Mouse (Mus musculus): ENCODE results near the gene Mroh2a. TPM values are rescaled to one million over a fixed set of nuclear protein-coding genes. Genes with fewer than 3 reads are reported as not detected.

Gene Mroh2a
- total RNA-seq, 2 experiments from 2014 or later = not detected

DNA sequence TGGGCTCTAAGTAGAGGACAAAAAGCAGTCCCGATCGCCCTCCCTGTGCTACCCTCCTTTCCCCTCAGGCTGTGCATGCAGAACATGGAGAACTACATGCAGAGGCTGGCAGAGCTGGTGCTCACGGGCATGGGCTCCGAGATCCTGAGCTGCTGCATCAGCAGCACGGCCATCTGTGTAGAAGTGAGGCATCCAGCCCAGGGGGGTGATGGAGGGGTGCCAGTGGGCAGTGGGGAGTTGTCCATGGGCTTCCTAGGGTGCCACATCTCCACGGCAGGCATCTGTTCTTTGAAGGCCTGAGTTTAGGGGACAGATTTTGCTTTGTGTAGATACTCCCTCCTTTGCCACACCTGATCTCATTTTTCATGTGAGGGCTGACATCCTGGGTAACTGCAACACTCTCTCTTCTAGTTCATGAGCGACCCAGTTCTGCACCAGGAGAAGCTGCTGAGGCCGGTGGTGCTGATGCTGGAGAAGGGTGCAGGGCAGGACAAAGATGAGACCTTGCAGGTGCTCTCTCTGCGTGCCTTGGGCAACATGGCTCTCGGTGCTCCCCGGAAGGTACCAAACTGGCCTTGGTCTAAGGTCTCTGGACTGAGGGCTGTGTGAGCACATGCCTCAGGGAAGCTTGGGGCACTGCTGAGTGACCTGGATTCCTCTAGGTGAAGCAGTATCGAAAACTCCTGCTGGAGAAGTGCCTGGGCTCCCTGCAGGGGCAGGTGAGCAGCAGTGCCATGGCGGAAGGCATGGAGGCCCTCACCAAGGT lies 29.4 kb downstream of the Mroh2a start:
- intact Hi-C loops (cut with DNase I) = no loop called here
- no peak for DNase-seq

DNA sequence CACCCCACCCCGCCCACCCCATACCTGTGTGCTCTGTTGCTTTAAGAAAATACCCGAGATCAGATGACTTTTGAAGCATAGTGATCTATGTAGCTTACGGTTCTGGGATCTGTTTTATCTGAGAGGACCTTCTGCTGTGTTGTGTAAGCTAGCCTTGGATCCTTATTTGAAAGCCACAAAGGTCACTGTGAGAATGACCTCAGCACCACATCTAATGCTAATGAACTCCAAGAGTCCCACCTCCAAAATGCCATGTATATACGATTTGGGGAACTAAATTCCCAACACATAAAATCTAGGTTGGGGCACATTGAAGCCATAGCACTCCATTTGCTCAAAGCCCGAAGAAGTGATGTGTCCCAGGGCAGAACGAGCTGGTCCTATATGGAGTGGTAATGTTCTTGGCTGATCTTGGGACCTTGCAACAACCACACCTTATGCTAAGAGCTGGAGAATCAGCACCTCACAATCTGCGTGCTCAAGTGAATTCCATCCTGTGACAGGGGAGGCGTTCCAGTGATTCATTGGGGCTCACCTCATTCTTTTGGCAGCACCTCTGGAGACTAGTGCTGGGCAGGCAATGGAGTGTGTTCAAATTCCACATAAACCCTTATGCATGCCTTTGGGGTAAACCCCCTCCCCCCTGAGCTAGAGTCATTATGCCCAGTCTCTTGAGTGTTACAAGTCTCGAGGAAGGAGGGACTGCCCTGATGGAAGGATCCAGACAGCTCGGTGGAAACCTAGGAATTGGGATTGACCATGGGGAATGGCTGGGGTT lies 30.3 kb downstream of the Mroh2a start:
- no peak for DNase-seq
- intact Hi-C loops (cut with DNase I) = no loop called here

DNA sequence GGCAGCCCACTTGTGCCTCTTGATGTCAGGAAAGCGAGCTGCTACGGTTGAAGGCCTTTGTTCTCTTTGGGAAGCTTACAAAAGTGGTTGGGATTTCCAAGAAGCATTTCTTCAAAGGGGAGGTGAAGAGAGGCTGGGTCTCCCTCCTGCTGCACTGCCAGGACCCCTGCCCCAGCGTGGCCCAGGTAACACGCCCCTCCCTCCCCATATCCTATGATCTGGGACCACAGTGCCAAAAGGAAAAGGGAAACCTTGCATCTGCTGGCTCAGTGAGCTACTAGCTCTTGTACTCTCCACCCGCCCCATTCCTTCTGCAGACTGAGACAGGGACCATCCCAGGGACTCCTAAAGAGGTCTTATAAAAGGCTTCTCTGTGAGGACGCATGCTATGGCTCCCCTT lies 30.9 kb downstream of the Mroh2a start:
- intact Hi-C loops (cut with DNase I) = no loop called here
- DNase-seq = no peak

DNA sequence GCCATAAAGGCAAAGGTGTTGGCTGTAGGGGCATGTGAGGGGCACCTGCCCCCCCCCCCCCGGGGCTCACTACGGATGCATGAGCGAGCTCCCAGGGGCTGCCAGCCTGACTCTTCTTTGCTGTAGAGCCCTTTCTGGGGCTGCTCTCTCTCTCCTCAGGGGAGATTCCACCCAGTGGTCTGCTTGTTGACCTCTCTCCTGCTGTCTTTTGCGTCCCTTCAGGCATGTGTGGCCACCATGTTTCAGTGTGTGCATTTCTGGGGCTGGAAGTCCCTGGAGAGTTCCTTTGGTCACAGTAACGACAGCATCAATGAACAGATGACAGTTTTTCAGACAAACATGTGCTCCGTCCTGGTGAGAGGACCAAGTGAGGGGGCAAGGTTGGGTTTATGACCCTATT lies 31.6 kb downstream of the Mroh2a start:
- intact Hi-C loops (cut with DNase I) = no loop called here
- no peak for DNase-seq

DNA sequence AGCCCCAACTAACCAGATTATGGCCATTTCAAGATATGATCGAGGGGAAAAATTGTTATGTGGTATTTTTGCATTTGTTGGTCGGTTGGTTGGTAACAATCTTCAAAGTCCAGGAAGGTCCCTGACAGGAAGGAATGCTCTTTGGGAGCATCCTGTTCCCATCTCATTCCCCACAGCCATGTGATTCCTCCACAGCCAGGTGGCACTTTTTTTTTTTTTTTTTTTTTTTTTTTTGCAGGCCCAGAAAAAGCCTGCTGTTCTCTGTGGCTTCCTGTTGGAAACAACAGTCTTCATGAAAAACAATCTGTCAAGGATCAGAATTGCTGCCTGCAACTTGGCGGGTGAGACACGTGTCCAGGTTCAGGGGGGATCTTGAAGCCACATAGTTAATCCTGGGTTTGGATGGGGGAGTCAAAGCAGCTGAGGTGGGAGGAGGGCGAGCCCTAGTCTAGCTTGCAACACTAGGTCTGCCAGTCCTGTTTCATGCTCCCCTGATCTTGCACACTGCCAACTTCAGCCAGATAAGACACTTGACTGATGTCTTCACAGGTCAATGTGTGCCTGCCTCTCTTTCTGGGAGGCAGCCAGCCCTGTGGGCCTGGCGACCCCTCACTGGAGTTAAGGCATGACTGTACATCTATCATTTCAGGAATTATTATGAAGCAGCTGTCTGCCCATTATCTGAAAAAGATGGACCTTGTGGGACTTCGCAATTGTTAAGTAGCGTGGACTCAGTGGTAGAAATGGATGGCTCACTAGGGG lies 32.3 kb downstream of the Mroh2a start:
- no peak for DNase-seq
- intact Hi-C loops (cut with DNase I) = no loop called here

DNA sequence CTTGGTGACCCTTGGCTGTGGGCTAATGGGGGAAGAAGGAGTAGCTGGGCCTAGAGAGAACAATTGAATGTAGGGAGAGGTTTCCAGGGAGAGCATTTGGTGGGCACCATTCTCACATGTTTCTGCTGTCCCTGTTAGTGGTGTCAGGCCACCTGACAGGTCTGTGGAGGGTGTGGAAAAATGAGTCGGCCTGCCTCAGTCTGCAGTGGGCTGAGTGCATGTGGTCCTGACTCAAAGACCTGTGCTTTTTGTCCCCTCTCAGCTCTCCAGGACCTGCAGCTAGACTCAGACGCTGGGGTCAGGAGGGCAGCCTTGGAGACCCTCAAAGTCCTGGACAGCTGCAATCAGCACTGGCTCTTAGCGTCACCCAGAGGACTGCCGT lies 32.8 kb downstream of the Mroh2a start:
- DNase-seq = no peak
- intact Hi-C loops (cut with DNase I) = no loop called here

DNA sequence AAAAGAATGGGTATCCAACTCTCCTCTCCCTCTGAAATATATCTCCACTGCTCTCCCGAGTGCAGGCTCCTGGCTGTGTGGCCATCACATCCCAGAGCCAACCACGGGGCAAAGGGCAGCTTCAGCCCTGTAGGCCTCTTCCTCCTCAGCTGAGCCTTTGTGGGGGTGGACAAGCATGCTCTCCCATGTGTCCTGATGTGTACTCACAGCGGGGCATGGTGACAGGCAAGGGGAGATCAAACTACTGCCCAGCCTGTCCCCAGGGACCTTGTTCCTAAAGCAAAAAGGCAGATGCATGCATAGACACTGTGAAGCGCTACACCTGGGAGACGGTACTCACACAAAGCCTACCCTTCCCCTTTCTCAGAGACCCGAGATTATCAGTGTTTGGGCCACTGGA lies 33.3 kb downstream of the Mroh2a start:
- intact Hi-C loops (cut with DNase I) = no loop called here
- DNase-seq = no peak

DNA sequence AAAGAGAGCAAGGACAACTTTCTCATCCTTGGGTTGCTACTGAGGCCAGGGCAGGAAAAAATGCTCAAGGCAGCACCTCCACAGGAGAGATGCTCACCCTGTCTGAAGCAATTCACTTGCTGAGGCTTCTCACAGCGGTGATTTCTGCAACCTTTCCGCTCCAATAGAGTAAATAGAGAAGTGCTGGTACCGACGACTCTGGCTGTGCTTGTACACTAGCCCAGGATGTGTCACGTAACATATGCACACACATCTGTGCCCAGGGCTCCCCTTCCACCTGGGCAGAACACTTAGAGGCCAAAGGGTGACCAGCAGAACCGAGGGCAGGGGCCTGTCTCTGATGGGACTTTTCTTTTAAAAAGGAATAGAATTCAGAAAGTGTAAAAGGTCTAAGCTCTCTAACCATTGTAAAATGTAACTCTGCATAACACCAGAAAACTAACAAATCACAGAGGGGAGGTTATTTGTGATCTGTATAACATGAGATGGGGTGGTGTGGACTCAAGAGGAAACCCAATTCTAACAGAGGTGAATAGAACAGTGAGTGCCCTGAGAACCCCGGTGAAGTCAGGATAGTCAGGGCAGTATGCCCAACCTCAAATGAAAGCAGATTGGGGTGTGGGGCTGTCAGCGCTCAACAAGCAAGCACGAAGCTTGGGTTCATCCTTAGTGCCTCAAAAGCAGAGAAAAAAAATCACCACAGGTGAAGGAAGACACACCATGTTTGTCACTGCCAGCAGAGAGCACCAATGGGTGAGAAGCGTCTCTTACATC lies 34.0 kb downstream of the Mroh2a start:
- intact Hi-C loops (cut with DNase I) = no loop called here
- DNase-seq = no peak

DNA sequence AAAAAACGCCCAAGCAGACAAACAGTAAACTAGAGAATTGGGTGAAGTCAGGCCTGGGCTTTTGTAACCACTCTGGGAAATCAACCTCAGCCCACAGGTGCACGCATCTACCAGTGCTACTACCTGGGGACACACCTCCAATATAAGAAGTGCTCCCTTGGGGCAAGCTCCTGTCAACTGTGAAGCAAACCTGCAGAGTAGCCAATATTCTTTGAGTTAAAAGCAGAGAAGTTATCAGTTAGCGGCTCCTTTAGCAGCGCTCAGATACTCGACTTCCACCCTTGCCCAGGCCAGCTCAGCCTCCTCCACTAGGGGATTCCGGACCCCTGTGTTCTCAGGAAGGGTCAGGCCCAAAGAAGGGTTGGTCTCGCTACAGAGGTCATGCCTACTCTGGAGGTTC lies 34.9 kb downstream of the Mroh2a start:
- intact Hi-C loops (cut with DNase I) = no loop called here
- no peak for DNase-seq

DNA sequence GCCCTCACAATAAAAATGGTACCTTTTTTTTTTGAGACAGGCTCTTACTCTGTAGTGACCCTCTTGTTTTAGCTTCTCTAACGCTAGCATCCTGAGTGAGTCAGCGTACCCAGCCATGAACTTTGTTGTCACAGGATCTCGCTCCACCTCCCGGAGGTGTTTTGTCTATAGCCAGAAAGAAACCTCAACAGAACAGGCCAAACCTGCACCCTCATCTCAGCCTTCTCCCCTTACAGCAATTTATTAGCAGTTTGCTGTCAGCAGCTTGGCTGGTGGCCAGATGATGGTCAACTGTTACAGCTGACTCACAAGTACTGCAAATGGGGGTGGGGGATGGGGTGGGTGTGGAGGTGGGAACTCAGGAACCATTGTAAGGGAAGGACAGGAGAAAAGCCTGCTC lies 35.5 kb downstream of the Mroh2a start:
- intact Hi-C loops (cut with DNase I) = no loop called here
- no peak for DNase-seq

DNA sequence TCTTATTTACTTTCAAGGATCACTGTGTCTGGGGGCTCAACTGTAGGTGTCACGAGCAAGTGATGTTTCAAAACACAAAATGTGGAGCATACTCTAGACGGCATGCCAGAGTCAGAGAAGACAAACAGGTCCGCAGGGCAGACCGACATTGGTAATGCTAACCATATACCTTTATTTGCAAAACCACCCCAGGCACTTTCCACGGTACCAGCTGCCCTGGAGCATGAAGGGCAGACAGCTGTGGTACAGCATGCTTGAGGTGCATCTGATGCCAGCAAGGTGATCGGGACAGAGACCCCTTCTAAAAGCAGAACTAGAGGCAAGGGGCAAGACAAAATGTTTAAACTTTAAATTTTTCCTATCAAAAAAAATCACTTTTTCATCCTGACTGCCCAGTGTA lies 36.2 kb downstream of the Mroh2a start:
- intact Hi-C loops (cut with DNase I) = no loop called here
- DNase-seq = no peak

DNA sequence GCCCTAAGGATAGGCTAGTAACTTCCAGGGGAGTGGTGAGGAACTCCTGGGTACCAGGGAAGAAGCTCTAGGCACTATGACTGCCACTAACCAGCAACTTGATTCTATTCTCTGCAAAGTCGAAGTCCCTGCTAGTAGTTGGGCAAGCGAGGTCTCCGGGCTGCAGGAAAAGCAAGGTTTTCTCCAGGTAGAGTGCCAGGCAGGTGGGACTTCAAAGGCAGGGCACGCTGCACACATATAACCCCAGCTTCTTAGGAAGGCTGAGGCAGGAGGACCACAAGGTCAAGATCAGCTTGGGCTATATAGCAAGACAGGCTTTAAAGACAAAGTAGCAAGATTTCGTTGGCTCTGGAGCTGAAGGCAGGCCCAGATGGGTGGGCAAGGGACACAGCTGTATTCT lies 37.0 kb downstream of the Mroh2a start:
- no peak for DNase-seq
- intact Hi-C loops (cut with DNase I) = no loop called here

DNA sequence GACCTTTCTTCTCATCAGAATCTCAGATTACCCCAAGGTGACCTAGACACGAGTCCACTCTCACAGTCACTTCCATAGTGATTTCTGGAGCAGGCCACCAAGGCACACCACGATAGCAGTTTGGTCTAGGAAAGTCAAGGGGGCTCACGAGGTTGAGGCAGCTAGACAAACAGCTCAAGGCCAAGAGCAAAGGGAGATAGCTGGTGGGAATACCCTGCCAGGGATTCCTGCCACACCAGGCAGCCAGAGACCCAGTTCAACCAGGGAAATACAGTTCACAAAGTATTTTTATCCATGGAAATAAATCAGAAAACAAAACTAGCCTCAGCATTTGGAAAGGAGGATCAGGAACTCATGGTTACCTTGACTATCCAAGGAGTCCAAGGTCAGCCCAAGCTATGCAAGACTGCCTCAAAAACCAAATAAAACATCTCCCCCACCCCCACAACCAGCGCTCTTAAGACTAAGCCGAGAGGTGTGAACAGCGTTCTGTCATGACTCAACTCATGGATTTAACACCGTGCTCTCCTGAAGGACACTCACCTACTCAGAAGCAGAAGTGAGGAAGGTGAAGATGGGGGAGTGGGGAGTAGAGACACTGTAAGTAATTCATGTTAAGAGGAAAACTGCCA lies 37.6 kb downstream of the Mroh2a start:
- intact Hi-C loops (cut with DNase I) = no loop called here
- no peak for DNase-seq

DNA sequence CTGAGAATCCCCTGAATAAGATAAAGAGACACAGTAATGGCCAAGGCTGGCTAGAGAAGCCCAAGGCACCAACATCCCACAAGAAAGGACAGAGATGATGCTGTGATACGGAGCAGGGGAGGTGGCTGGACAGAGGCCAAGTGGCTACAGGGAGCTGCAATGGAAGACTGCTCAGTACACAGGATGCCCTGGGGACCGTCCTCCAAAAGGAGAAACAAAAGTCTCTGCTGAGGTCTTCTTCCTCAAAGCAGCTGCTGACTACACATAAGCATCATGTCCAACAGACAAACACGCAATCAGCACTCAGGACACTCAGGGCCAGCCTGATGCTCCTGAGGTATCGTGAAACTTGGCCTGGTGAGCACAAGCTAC lies 38.1 kb downstream of the Mroh2a start:
- peak in 1 of 2 experiments; percentile 29 for DNase-seq
- intact Hi-C loops (cut with DNase I) = no loop called here

DNA sequence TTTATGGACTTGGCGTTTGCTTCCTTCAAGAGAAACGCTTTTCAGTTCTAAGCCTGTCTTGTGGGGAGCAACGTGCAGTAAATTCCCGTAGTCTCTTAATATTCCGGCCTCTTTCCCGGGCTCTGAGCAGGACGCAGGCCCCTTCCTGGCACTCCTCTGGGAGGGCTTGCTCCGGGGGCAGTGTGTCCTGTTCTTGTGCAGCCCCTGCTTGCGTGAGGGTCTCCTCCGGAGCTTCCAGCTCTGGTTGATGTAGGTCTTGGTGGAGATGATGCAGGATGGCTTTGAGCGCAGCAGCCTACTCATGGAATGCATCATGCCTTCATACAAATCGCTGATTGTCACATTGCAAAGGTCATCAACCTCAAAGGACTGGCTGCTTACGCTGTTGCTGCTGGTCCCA lies 39.3 kb downstream of the Mroh2a start:
- intact Hi-C loops (cut with DNase I) = no loop called here
- peak in 1 of 2 experiments; percentile 23 for DNase-seq

DNA sequence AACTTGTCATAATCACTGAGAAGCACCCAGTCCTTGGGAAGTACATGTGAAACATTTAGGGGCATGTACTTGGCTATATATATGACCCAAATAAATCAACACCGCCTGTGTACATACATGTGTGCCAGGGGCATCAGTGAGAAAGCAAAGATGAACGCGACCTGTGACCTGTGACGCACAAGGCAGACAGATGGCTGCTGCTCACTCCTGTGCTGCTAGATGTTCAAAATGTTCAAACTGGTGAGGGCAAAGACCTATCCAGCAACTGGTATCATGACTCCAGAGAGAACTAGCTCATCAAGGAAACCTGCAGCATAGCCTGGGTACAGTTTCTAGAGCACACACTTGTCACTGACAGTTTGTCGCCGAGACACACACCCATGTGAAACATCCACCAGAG lies 40.7 kb downstream of the Mroh2a start:
- DNase-seq = no peak
- intact Hi-C loops (cut with DNase I) = no loop called here

DNA sequence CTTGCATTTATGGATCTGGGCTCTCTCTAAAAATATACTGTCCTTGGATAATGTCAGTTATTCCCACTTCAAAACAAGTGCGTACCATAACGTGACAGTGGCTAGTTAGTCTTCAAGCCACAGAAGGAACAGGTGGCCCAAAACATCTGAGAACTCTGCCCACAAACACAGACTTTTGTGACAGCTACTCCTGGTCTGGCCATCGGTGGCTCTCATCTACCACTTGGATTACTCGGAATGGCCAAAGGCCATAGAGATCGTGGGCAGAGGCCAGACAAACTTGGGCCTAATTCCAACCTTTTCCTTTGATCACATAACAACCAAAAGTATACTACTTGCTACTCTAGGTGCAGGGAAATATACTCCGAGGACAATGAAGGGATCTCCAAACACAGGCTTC lies 41.3 kb downstream of the Mroh2a start:
- intact Hi-C loops (cut with DNase I) = no loop called here
- peak in 1 of 2 experiments; percentile 17 for DNase-seq

DNA sequence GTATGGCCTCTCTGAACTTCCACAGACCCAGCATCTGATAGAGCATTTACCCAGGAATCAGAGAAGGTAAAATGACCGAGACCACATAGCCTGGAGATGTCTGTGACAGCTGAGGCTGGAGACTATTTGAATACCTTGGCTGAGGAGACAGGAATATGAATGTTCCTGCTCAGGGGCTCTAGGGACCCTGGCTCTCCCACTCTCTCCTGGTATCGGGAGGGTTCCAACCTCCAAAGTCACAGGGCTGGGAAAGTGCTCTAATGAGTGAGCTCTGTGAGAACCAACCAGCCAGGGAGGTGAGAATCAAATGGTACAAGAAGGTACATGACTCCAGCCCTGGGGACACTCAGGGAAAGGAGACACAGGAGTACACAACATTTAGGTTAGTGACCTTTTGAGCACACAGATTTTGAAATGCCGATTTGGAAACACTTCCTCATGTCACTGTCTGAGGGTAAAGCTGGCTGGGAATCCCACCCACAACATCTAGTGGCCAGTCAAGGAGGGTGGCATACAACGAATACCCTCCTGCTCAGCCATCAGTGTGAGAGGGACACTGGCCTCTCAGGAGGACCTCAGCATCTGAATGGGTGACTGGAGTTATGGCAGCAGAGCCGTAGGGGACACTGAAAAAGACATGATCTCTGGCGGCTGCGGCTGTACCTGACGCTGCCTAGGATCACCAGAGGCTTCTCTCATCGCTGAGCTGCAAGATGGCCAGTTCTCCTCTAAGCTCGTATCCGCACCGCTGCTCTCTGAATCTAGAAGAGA lies 42.9 kb downstream of the Mroh2a start:
- intact Hi-C loops (cut with DNase I) = no loop called here
- DNase-seq = peak in 1 of 2 experiments; percentile 21

DNA sequence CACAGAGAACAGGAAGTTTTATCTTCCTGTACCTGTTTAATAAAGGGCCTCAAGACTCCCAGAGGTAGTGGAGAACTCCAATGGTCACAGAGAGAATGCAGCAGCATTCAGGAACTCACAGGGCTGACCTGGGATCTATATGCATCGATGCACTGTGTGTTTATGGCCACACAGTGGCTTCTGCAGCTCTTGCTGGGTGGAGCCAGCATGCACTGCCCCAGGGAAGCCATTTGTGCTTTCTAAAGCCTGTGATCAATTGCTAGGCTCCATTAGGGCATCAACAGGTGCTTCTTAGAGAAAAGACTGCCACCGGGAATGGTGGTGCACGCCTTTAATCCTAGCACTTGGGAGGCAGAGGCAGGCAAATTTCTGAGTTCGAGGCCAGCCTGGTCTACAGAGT lies 46.1 kb downstream of the Mroh2a start:
- intact Hi-C loops (cut with DNase I) = no loop called here
- peak in 1 of 2 experiments; percentile 21 for DNase-seq

Data from gastrocnemius, postnatal 36 days (tissue).